Mouse (Mus musculus) heart, embryonic 13.5 days (tissue): ENCODE measurements around the gene Zfp276. TPM values are rescaled to one million over a fixed set of nuclear protein-coding genes. Genes with fewer than 3 reads are reported as not detected.
"Not testable (repeated sequence)": the region's sequence is repeated elsewhere in the genome, so short reads cannot be mapped to it uniquely, and the experiment has no call there.

Experiments
- ATAC-seq: fragments of 200-750 bp; cut with Nextera tagmentation; 2 replicates; pipeline ENCODE4 v1.8.0; 2017; ENCODE audit warnings: moderate TSS enrichment; ENCODE audit not compliant: insufficient number of reproducible peaks, low FRiP score, low TSS enrichment; ENCODE audit errors: extremely low read depth
- H3K27ac ChIP-seq: fragments of 300-500 bp; sonication (generic); replicated peaks from 2 replicates; pipeline ENCODE4 v1.5.1; 2015; ENCODE audit warnings: moderate library complexity, mild to moderate bottlenecking, inconsistent platforms
- H3K27me3 ChIP-seq: fragments of 300-500 bp; sonication (generic); replicated peaks from 2 replicates; pipeline ENCODE4 v1.6.1; 2015; ENCODE audit warnings: mild to moderate bottlenecking, inconsistent platforms
- H3K36me3 ChIP-seq: fragments of 300-500 bp; sonication (generic); 2 replicates; pipeline ENCODE4 v1.6.1; 2015; ENCODE audit warnings: mild to moderate bottlenecking, inconsistent platforms
- H3K4me1 ChIP-seq: fragments of 300-500 bp; sonication (generic); 2 replicates; pipeline ENCODE4 v1.6.1; 2015; ENCODE audit warnings: inconsistent platforms
- H3K4me2 ChIP-seq: fragments of 300-500 bp; sonication (generic); 2 replicates; pipeline ENCODE4 v1.6.1; 2015; ENCODE audit warnings: inconsistent platforms, mild to moderate bottlenecking, moderate library complexity
- H3K4me3 ChIP-seq: fragments of 300-500 bp; sonication (generic); 2 replicates; pipeline ENCODE4 v1.5.1; 2015; ENCODE audit warnings: moderate library complexity, mild to moderate bottlenecking, inconsistent platforms
- H3K9ac ChIP-seq: fragments of 300-500 bp; sonication (generic); 2 replicates; pipeline ENCODE4 v1.6.1; 2015; ENCODE audit warnings: inconsistent platforms, mild to moderate bottlenecking, moderate library complexity
- H3K9me3 ChIP-seq: fragments of 300-500 bp; sonication (generic); 2 replicates; pipeline ENCODE4 v1.6.1; 2016; ENCODE audit warnings: inconsistent platforms
- WGBS: fragments of 180-500 bp; shearing (Covaris S2); methylation state at CpG from one replicate; pipeline ENCODE4 v1.1.7; 2015; ENCODE audit warnings: mixed read lengths; 5-methylcytosine and 5-hydroxymethylcytosine counted together
- polyA plus RNA-seq: library from polyadenylated mRNA; unstranded; fragments of >200 nt; fragmentation: Nextera tagmentation; extraction: Ambion mirVana; gene quantifications from 2 replicates; pipeline ENCODE4 v1.2.1, GENCODE M21; 2015

Zfp276 gene
- polyA plus RNA-seq, 1 experiment from 2014 or later: 12.7 TPM

DNA sequence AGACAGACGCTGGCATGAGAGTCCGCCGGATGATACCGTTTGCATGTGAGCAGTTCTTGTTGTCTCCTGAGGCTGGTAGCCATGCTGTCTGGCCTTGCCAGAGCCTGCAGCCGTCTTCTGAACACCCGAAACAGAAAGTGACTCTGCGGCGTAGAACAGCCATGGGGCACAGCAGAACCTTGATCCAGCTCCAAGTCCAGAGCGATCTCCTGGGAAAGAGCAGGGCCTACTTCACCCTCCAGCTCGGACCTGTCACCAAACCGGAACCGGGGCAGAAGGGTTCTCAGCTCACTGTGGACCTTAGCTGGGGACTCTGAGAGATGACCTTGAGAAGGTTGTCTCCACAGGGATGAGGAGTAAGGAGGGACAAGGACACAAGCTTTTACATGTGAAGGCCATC, 21.1 kb downstream of the Zfp276 start:
- Histone ChIP-seq H3K4me1 (no peaks in the 10 kb centered on the region), H3K9me3 (no peaks in the 10 kb centered on the region)
- ATAC-seq: no peak

GRCm38 (mm10) chr8:123278445-123278844, 24.4 kb downstream of the Zfp276 start:
- no peaks in the 10 kb centered on the region for H3K9me3 ChIP-seq
- no peak overlapping the region for H3K27ac ChIP-seq
- H3K4me3 ChIP-seq: no peak overlapping the region
- no peaks in the 10 kb centered on the region for H3K27me3 ChIP-seq
- H3K9ac ChIP-seq: no peak overlapping the region
- 54% methylated on average over 7 of the region's 7 CpGs for WGBS
- ATAC-seq: no peak
- H3K4me1 ChIP-seq: no peaks in the 10 kb centered on the region
- no peak overlapping the region for H3K4me2 ChIP-seq
- H3K36me3 ChIP-seq: peaks cover 48% of the 10 kb centered on the region

More for the DNA sequence above, 21.1 kb downstream of the Zfp276 start:
- Histone ChIP-seq H3K36me3 (peaks cover 39% of the 10 kb centered on the region), H3K27ac (no peak overlapping the region), H3K4me3 (no peak overlapping the region), H3K9ac (no peak overlapping the region), H3K27me3 (no peaks in the 10 kb centered on the region), H3K4me2 (no peak overlapping the region)
- WGBS: 90% methylated on average over 12 of the region's 12 CpGs

DNA sequence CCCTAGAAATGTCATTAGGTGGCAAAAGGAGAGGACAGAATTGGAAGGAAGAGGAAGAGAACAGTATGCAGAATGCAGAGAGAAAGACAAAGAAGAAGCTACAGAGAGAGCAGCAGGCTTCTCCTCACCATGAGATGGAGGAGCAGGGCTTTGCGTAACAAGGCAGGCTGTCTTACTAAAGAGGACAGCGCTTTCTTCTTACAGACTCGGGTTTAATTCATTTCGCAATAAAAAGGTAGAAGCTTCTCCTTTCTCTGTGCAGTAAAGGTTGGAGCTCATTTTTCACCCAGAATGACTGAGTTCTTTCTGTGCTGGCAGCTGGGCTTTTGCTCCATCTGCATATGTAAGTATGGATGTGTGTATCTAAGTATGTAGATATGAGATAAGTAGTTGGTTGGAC, 25.8 kb downstream of the Zfp276 start:
- Histone ChIP-seq H3K27me3 (no peaks in the 10 kb centered on the region), H3K4me3 (no peak overlapping the region), H3K9me3 (no peaks in the 10 kb centered on the region), H3K36me3 (peaks cover 37% of the 10 kb centered on the region), H3K4me1 (peaks cover 11% of the 10 kb centered on the region), H3K27ac (no peak overlapping the region), H3K9ac (no peak overlapping the region), H3K4me2 (no peak overlapping the region)
- ATAC-seq: no peak
- WGBS: 94% methylated on average over 4 of the region's 4 CpGs

- no peaks in the 10 kb centered on the region for H3K9me3 ChIP-seq
- 85% methylated on average over 13 of the region's 13 CpGs for WGBS
- H3K27me3 ChIP-seq: no peaks in the 10 kb centered on the region
- H3K4me2 ChIP-seq: no peak overlapping the region
- peaks cover 11% of the 10 kb centered on the region for H3K4me1 ChIP-seq
- no peak overlapping the region for H3K4me3 ChIP-seq
- ATAC-seq: no peak
- H3K36me3 ChIP-seq: peaks cover 38% of the 10 kb centered on the region
- H3K27ac ChIP-seq: no peak overlapping the region
- H3K9ac ChIP-seq: no peak overlapping the region
Measured at GRCm38 (mm10) chr8:123280302-123281094, 26.5 kb downstream of the Zfp276 start.

DNA sequence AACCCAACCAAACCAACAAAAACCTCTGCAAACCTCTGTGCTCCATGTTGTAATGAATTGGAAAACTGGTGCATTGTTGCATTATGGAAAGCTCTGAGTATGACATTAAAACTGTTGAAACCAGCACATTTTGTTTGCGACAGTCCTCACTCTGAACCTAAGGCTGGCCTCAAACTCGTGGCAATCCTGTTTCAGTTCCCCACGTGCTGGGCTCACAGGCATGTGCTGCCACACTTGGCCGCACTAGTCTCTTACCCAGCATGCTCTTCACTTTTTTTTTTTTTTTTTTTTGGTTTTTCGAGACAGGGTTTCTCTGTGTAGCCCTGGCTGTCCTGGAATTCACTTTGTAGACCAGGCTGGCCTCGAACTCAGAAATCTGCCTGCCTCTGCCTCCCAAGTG, 29.0 kb downstream of the Zfp276 start:
- Histone ChIP-seq H3K36me3 (peaks cover 48% of the 10 kb centered on the region), H3K4me1 (peaks cover 11% of the 10 kb centered on the region)
- not testable (repeated sequence) for H3K4me2 ChIP-seq, H3K27ac ChIP-seq, H3K9me3 ChIP-seq, H3K4me3 ChIP-seq, H3K27me3 ChIP-seq, H3K9ac ChIP-seq, ATAC-seq
- 90% methylated on average over 5 of the region's 6 CpGs for WGBS

DNA sequence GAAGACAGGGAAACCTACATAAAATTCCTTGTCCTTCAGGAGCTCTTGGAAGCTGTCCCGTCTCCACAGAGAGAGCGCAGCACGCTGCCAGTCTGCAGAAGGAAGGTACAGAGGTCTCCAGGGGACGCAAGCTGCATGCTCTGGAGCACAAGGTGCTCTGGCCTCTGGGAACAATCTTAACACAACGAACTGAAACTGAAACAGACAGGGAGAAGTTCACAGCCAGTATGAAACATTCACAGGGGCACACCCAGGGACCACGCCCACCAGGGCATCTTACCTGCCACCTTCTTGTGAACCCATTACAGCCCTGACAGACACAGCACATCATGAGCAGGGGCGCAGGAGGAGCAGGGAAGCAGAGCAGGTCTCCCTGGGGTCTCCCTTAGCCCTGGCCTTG, 30.0 kb downstream of the Zfp276 start:
- ATAC-seq: no peak
- no peak overlapping the region for H3K9ac ChIP-seq

DNA sequence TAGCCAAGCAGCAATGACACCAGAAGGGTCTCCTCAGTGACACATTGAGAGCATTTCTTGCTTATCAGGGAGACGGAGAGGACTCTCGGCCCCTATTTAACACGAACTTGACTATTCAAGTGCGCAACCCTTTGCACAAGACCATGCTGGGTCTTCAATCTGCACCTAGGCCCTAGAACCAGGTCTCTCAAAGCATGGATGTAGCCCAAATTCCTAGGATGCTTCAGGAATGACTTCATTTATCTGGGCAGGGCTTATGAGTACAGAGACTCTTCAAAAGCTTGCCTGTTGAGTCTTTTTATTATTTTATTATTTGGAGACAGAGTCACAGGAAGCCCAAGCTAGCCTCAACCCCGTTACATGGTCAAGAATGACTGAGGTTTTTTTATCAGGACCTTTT, 30.5 kb downstream of the Zfp276 start:
- Histone ChIP-seq H3K4me2 (no peak overlapping the region), H3K9me3 (no peaks in the 10 kb centered on the region), H3K4me1 (peaks cover 11% of the 10 kb centered on the region), H3K36me3 (peaks cover 62% of the 10 kb centered on the region), H3K9ac (no peak overlapping the region), H3K4me3 (no peak overlapping the region), H3K27ac (no peak overlapping the region), H3K27me3 (no peaks in the 10 kb centered on the region)
- no peak for ATAC-seq
- WGBS: 50% methylated on average over 5 of the region's 5 CpGs

More for the DNA sequence above, 30.0 kb downstream of the Zfp276 start:
- Histone ChIP-seq H3K27me3 (no peaks in the 10 kb centered on the region), H3K4me2 (no peak overlapping the region), H3K4me3 (no peak overlapping the region), H3K27ac (no peak overlapping the region), H3K4me1 (peaks cover 11% of the 10 kb centered on the region), H3K36me3 (peaks cover 57% of the 10 kb centered on the region), H3K9me3 (no peaks in the 10 kb centered on the region)
- WGBS: 77% methylated on average over 7 of the region's 7 CpGs

- WGBS: 90% methylated on average over 17 of the region's 17 CpGs
- peaks cover 19% of the 10 kb centered on the region for H3K4me1 ChIP-seq
Measured at GRCm38 (mm10) chr8:123287362-123287761, 33.4 kb downstream of the Zfp276 start.

DNA sequence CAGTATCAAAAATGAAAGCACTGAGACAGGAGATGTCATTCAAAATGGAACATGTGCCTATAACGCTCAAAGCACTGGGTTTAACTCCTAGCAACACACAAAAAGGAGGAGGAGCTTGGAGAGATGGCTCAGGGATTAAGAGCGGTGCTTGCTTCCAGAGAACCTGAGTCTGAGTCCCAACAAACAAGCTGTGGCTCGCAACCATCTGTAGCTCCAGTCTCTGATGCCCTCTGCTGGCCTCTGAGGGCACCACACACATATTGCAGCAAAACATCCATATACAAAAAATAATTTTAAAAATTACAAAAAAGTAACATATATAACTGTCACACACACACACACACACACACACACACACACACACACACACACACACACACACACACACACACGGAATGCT, 36.2 kb downstream of the Zfp276 start:
- ATAC-seq: no peak
- no peak overlapping the region for H3K4me2 ChIP-seq
- H3K4me3 ChIP-seq: no peak overlapping the region
- H3K27ac ChIP-seq: no peak overlapping the region
- H3K9me3 ChIP-seq: no peaks in the 10 kb centered on the region
- peaks cover 8% of the 10 kb centered on the region; the same call in 1 of the 2 replicates for H3K4me1 ChIP-seq
- peaks cover 72% of the 10 kb centered on the region for H3K36me3 ChIP-seq
- H3K27me3 ChIP-seq: no peaks in the 10 kb centered on the region
- no peak overlapping the region for H3K9ac ChIP-seq
- WGBS: 70% methylated on average over 4 of the region's 4 CpGs

More at GRCm38 (mm10) chr8:123287362-123287761, 33.4 kb downstream of the Zfp276 start:
- H3K9ac ChIP-seq: no peak overlapping the region
- peaks cover 53% of the 10 kb centered on the region for H3K36me3 ChIP-seq
- H3K27ac ChIP-seq: no peak overlapping the region
- H3K4me3 ChIP-seq: no peak overlapping the region
- H3K27me3 ChIP-seq: no peaks in the 10 kb centered on the region
- no peak overlapping the region for H3K4me2 ChIP-seq
- no peaks in the 10 kb centered on the region for H3K9me3 ChIP-seq
- no peak for ATAC-seq

- Histone ChIP-seq H3K4me1 (peaks cover 8% of the 10 kb centered on the region; the same call in 1 of the 2 replicates), H3K4me2 (no peak overlapping the region), H3K27me3 (no peaks in the 10 kb centered on the region), H3K9ac (no peak overlapping the region), H3K27ac (no peak overlapping the region), H3K4me3 (no peak overlapping the region), H3K9me3 (no peaks in the 10 kb centered on the region), H3K36me3 (peaks cover 75% of the 10 kb centered on the region)
- ATAC-seq: no peak
- 88% methylated on average over 8 of the region's 8 CpGs for WGBS
Measured at GRCm38 (mm10) chr8:123290679-123291078, 36.7 kb downstream of the Zfp276 start.

DNA sequence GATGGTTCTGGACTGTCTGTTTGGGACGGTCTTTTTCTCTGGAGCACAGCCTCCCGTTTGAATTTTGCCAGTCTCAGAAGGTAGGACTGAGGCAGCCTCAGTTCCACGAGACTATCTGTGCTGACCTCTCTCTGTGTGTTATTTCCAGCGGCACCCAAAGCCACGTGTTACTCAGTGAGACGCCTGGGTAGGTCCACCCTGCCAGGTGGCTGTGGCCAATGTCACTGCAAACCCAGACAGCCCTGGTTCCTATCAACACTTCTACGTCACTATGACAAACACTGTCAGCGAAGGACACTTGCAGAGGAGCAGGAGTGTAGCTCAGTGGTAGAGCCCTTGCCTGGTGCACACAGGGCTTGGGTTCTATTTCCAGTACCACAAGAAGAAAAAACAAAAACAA, 37.7 kb downstream of the Zfp276 start:
- no peak for ATAC-seq
- Histone ChIP-seq H3K9me3 (no peaks in the 10 kb centered on the region), H3K36me3 (peaks cover 77% of the 10 kb centered on the region), H3K4me2 (no peak overlapping the region), H3K9ac (no peak overlapping the region), H3K27me3 (no peaks in the 10 kb centered on the region), H3K4me1 (peaks cover 8% of the 10 kb centered on the region; the same call in 1 of the 2 replicates), H3K27ac (no peak overlapping the region), H3K4me3 (no peak overlapping the region)
- WGBS: 46% methylated on average over 8 of the region's 8 CpGs

DNA sequence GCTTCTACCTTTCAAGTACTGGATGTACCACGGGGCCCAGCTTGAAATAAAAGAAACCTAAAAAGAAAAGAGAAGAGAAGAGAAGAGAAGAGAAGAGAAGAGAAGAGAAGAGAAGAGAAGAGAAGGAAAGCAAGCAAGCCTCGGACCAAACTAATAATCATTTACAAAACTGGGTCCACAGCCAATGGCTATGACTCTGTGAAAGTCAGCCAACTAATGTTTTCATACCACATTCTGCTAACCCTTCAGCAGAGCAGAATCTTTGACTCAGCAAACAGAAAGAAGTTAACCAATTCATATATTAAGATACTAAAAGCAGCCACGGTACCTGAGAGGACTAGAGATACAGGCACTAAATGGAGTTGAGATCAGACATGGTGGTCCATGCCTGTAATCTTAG, 38.3 kb downstream of the Zfp276 start:
- no peaks in the 10 kb centered on the region for H3K9me3 ChIP-seq
- no peaks in the 10 kb centered on the region for H3K27me3 ChIP-seq
- no peak overlapping the region for H3K4me3 ChIP-seq
- no peak overlapping the region for H3K9ac ChIP-seq
- 87% methylated on average over 3 of the region's 3 CpGs for WGBS
- no peak for ATAC-seq
- no peak overlapping the region for H3K4me2 ChIP-seq
- no peak overlapping the region for H3K27ac ChIP-seq
- H3K4me1 ChIP-seq: peaks cover 8% of the 10 kb centered on the region; the same call in 1 of the 2 replicates
- H3K36me3 ChIP-seq: peaks cover 77% of the 10 kb centered on the region
